Mouse (Mus musculus): ENCODE measurements around the gene Adamts17.

Adamts17 gene

DNA sequence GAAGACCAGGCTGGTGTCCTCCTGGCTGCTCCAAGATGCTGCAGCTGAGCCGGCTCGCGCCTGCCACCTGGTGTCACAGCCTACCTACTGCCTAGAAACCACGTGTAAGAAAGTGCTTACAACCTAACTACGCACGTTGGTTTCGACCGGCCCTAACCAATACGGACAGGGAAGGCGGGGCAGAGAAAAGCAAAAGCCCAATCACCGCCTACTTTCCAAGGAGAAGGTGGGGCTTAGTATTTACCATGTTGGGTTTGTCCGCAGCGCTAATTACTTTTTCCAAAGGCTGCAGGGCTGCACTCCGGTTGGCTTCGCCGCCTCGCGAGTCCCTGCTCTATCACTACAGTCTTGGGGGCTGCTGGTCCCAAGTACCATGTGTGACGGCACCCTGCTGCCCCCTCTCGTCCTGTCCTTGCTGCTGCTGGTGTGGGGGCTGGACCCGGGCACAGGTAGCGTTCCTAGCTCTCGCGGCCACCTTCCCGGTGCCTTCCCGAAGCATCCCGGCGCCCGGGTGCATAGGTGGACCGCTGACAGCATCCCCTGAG, at the start of gene Adamts17:
TSS of gene Adamts17 (plus strand) at position 273 of the 545 bp plus-strand sequence.
- DNase-seq (ENCODE audit: low spot score in 2 of 2), result peak; percentile 91 to 92

DNA sequence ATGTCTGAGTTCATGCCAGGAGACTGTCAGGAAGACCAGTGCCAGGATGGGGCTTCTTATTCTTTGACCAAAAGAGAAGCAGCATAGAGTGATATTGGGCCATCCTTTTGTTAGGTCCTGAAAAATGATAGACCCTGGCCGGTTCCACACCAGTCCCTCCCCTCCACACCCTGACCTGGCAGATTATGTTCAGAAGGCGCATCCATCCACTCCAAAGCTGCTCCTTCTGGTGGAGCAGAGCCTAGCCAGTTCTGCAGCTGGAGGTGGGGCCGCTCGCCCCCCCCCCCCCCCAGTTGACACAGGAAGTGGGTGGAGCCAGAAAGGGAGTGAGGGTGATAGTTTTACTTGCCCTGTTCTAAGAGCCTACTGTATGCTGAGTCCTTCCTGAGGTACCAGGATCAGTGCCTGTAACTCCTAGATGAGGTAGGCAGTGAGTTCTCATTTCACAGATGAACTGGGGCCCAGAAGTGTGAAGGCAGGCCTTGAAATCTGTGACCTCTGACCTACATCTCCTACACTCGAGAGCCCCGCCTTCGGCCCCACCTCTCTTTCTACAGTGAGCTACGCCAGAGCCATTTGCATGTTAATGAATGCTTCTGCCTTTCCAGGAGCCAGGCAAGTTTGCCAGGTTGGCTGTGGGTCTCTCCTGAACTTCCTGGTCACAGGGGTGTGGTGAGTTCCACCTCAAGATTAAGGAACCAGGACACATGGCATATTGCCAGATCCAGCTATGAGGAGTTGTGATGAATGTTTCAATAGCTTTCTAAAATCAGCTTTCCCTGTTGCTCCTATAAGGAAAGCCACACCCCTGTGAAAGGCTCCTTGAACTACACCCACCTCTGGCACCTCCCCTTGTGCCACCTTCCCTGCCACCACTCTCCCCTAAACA, 49.4 kb upstream of the Adamts17 start:
- DNase-seq (ENCODE audit: low spot score in 2 of 2), result no peak

DNA sequence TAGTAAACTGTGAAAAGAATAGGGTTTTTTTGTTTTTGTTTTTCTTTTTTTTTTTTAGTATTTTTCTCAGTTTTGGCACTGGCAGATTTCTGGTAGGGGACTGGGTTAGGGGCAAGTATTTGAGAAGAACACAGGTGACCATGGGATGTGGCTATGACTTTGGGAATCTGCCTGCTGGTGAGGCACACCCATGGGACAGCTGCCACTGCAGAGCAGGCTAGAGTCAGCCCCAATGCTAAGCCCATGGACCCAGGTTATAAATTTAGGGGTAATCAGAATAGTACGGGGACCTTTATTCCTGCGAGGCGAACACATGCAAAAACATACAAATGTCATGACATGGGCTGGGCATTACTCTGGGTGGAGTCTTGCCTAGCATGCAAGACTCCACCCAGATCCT, 48.5 kb upstream of the Adamts17 start:
- no peak for DNase-seq (ENCODE audit: low spot score in 2 of 2)

DNA sequence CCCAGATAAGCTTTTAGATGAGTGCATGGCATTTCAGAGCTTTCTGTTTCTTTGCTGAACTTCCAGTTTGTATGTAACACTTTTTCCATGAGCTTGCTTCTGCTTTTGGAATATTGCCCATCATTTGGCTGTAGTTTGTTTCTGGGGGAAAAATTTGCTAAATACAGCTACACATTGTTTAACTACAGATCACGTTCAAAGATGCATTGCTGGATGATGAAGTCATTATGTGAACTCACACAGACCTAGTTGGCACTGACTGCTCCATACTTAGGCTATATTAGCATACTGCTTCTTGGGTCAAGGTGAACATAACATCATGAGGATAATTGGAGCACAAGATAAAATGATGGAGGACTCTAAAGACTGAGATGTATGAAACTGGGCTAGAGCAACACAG, 42.6 kb upstream of the Adamts17 start:
- no peak for DNase-seq (ENCODE audit: low spot score in 2 of 2)

DNA sequence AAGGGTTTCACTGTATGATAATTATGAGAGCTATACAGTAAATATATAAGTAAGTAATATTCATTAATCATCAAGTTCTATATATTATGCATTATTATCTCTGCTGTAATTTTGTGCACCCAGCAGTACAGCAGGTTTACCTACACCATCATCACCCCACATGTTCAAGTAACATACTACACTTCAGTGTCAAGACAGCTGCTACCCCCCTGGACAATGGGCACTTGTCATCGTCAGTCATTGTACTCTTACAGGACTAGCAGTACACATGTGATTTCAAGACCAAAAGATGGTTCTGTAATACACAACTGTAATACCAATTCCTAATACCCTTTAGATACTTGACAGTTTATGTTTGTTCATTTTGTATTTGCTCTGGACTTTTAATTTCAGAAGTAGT, 42.2 kb upstream of the Adamts17 start:
- DNase-seq (ENCODE audit: low spot score in 2 of 2), result no peak

DNA sequence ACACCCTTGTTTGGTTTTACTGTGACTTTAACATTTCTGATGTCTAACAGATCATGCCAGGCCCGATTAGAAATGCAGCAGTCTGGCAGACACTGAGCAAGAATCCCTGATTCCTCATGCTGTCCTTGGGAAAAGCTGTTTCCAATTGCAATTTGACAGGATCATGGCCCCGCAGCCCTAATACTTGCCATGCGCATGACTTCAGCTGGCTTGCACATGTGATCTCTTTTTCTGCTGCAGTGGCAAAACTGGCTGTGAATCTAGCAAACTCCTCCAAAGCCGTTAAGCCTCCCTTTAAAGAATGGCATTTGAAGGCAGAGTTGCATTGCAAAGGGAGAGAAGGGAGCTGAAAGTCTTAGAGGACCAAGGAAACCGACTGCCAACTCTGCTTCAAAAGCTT, 40.7 kb upstream of the Adamts17 start:
- DNase-seq (ENCODE audit: low spot score in 2 of 2), result peak in 1 of 2 experiments; percentile 24

DNA sequence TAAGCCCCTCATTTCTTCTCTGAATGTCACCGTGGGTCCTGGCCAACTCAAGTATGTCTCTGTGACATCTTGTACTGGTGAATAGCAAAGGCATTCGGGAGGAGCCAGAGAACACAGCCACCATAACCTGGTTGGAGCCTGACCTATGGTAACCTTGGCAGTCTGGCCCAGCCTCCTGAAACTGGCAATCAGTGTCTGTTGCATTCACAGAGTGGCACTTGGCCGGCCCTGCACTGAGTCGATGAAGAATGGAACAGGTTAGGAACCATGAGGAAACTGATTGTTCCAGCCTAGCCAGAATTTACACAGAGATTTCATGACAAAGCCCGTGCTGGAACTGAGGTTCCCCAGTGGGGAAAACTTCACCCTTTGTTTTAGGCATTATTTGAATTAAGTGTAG, 38.8 kb upstream of the Adamts17 start:
- no peak for DNase-seq (ENCODE audit: low spot score in 2 of 2)

DNA sequence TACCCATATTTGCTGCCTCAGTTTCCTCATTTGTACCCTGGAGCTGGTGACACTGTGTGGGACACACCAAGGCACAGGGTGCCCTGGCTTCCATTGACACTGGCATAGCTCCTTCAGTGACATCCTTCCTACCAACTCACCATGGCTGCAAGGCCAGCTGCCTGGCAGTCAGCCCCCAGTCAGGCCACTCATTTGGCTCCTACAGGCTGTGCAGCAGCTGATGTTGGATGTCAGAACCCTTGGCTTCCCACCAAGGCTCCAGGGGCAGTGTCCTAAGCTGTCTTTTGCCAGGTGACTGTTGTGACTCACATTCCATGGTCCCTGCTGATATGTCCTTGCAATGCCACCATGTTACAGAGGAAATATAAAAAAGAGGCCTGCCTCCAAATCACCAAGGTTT, 37.8 kb upstream of the Adamts17 start:
- DNase-seq (ENCODE audit: low spot score in 2 of 2), result no peak

DNA sequence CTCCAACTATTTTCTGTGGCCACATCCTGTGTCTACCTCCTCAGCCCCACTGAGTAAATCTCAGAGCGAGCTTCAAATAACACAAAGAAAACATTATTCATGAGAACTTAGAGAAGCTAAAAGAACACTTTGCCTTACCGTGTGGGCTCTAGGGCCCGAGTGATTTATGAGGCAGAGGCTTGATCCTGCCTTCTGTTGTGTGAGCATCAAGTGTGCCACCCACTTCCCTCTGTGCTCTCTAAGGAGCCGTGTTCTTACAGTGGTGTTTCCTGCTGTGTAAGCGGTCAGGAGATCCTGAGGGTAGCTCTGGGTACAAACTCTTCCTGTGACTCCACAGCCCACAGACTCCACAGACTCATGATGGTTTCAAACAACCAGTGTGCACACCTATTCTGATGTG, 35.7 kb upstream of the Adamts17 start:
- no peak for DNase-seq (ENCODE audit: low spot score in 2 of 2)

DNA sequence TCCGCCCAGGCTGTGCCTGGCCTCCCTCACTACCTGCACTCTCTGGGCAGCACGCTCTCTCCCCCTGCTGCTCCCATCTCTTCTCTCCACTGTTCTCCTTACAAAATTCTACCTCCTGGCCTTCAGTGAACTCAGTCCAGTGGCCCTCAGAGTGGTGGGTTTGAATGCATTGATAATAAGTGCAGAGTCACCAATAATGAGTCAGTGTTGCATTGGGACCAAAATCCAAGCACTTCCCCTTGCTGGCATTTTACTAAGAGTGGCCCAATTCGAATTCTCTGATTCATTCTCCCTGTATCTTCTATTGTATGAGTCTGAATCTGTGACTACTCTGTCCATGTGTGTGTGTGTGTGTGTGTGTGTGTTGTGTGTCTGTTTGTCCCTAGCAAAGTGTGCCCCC, 32.7 kb upstream of the Adamts17 start:
- no peak for DNase-seq (ENCODE audit: low spot score in 2 of 2)

DNA sequence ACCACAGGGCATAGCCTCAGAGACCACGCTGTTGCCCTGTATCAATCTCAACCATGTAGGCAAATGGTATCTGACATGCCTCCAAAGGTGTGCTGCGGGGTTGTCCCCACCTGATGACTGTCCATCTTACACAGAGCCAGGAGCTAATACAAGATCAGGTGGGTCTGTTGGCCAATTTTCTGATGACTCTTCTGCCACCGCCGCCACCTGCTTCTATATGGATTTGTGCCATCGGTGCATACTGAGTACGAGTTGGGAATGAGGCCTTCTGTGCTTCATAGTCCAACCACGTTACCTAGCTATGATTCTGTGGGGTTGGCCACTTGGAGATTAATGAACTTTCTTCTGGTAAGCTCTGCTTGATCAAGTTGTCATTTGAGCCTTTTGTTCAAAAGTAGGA, 29.1 kb upstream of the Adamts17 start:
- no peak for DNase-seq (ENCODE audit: low spot score in 2 of 2)

DNA sequence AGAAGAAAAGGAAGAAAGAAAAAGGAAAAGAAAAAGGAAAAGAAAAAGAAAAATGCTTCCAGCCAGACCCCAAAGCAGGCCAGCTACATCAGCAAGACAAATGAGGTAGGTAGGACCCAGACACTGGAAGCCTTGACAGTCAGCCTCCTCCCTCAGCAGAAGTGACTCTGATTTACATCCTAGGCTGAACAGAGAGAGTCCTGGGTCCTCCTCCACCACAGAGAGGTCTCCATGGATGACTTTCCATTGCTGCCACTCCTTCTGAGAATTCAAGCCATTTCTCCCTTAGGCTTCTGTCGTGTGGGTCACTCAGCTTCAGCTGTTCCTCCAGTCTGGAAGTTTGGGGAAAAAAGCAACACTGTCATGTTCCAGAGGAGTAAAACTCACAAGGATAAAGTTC, 28.2 kb upstream of the Adamts17 start:
- DNase-seq (ENCODE audit: low spot score in 2 of 2), result no peak

DNA sequence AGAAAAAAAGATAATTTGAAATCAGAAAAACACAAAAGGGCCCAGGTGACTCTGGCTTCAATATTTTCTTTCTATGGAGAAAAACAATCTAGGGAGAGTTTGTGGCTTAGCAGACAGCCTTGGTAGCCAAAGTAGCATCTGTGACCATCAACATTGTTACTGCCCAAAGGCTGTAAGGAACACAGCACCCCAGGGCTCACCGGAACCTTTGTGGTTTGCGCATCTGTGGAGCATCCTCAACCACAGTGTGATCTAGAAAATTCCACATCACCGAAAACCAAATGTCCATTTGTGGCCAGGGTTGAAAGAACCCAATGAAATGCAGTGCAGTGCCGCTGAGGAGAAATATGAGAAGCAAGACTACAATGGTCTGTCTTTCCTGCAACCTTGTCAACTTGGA, 27.2 kb upstream of the Adamts17 start:
- DNase-seq (ENCODE audit: low spot score in 2 of 2), result no peak

DNA sequence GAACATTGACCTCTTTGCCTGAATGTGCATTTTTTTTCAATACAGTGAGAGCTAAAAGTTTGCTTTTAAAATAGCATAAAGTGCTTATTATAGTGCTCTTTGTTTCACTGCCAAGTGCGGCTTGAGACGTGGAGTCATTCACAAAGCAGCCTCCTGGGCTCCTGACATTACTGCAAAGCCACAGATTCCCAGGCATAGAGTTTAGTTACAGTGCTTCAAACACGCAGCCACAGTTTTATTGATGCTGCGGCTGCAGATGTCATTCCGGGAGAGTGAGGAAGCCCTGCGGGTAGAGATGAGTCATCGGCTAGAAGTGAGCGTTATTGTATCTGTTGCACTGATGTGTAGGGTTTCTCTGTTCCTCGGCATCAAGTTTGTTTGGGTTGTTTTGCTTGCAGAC, 26.8 kb upstream of the Adamts17 start:
- DNase-seq (ENCODE audit: low spot score in 2 of 2), result no peak

DNA sequence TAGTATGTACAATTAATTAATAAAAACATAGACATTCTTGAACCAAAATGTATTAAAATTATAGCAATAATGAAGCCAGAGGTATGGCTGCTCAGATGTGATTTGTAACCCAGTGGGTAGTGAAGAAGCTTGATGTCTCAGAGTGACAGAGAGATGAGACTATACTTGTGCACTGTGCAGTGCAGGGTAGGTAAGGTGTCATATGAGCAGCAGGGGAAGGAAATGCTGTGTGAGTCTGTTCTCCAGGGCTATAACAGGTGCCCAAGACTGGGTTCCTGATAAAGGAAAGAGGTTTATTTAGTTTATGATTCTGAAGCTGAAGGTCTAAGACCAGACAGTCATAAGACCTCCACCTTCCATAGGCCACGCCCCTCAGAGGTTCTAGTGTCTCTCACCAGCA, 26.4 kb upstream of the Adamts17 start:
- DNase-seq (ENCODE audit: low spot score in 2 of 2), result no peak

DNA sequence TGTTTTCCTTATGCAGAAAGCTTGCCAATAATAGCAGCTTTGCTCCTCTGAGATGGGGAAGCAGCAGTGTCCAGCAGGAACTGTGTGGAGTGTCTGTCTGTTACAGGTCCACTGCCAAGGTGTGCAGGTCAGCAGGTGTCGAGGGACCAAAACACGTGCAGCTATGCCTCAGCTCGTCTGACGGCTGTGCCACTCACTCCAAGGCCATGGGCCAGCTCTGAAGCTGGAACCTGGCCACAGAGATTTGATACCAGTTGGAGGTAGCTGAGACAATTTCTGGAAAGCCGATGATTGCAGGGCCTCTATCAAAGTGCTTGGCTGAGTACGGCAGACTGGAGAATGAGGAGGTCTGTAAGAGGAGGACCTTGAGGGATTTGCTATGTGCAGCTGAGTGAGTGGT, 24.0 kb upstream of the Adamts17 start:
- no peak for DNase-seq (ENCODE audit: low spot score in 2 of 2)

DNA sequence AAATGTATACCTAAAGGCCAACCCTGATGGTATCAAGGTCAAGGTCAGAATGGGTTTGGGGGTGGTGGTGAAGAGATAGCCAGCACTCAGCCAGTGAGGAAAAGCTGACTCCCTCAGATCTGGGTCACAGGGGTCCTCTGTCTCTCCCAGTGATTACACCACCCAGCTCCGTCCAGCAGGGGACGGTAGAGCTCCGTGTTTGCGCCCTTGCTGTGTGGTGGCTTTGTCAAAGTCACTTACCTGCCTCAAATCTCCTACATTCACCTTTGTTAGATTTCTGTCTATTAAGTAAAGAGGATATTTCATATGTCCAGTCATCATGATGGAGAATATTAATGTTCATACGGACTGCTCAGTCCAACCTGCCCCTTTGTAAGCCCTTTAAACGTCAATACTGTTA, 19.5 kb upstream of the Adamts17 start:
- no peak for DNase-seq (ENCODE audit: low spot score in 2 of 2)

DNA sequence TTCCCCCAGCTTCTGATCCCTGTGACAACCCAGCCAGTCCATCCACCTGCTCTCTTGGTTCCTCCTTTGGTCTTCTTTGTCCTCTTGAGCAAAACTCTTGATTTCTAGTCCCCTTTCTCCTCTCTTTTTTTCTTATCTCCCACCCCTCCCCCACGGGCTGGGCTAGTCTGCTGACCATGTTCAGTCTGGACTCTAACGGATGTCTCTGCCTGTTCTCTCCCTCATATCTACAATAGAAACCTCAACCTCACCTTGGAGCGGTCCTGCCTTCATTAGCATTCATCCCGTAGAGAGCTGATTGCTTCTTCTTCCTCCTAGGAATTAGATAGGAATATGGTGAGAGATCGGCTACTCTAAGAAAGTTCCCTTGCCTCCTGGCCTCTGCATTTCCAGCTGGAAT, 8.7 kb upstream of the Adamts17 start:
- DNase-seq (ENCODE audit: low spot score in 2 of 2), result no peak

DNA sequence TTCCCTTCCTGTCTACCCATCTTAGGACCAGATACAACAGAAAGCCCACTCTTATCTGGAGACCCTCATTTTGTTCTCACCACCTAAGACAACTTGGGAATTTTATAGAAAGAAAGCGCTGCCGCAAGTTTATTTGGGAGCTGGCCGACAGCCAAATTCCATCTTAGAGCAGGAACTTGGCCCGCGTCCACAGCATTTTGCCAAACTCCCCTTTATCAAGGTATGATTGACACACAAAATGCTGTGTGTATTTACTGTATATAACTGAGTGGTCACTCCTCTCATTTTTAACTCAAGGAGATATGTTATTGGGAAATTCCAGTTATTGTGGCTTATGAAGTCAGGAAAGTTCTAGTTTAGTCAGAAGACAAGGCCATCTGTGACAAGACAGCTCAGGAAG, 8.2 kb upstream of the Adamts17 start:
- peak; percentile 36 to 74 for DNase-seq (ENCODE audit: low spot score in 2 of 2)

DNA sequence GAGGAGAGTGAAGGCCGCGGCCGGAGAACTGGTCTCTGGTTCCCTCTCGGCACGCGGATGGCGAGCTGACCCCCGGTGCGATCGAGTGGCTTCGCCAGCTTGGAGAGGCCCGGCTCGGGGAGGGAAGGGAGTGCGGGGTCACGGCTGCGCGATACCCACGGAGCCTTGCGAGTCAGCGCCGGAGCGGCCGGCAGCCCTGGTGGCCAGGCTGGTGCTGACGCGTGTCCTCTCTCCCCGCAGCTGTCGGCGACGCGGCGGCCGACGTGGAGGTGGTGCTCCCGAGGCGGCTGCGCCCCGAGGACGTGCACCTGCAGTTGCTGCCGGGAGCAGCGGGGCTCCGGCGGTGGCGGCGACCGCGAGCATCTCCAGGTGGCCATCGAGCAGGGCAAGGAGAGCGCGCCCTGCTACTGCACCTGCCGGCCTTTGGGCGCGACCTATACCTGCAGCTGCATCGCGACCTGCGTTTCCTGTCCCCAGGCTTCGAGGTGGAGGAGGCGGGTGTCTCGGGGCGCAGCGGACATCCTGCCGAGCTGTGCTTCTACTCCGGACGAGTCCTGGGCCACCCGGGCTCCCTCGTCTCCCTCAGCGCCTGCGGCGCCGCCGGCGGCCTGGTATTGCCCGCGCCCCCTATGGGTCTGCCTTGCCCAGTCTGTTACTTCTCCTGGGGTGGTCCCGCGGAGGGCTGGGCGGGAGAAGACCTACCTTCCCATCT, 629 bp downstream of the Adamts17 start:
- DNase-seq (ENCODE audit: low spot score in 2 of 2), result peak in 1 of 2 experiments; percentile 31

DNA sequence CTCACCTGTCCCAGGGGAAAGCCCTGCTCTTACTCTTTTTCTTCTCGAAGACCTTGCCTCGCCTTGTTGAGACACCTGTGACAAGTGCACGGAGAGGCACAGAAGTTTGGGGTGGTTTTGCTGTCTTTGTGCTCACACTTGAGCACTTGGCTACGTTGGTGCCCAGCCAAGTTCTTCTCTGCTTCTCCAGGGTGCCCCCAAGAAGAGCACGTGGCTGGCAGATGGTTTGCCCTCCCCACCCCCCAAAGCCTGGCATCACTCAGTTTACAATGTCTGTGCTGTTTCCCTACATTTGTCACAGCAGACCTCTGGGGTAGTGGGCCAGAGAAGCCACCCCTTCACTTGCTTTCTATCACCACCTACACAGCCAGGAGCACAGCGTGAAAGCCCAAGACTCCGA, 1.6 kb downstream of the Adamts17 start:
- no peak for DNase-seq (ENCODE audit: low spot score in 2 of 2)

DNA sequence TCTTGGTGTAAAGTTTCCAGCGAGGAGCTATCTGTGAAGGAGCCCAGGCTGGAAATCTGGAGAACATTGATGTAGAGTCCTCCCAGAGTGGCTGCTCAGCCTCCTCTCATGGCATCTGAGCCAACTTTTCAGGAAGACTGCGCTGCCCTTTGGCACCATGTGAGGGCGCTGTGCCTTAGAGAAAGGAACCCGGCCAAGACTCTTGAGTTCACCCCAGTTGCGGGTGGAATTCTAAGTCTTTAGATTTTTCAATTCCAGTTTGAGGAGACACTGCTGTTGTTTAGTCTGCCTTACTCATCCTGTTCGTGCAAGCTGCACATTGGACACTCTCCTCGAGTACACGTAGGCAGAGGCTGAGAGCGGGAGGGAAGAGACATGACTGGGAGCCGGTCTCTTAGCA, 2.5 kb downstream of the Adamts17 start:
- DNase-seq (ENCODE audit: low spot score in 2 of 2), result peak; percentile 82 to 87

DNA sequence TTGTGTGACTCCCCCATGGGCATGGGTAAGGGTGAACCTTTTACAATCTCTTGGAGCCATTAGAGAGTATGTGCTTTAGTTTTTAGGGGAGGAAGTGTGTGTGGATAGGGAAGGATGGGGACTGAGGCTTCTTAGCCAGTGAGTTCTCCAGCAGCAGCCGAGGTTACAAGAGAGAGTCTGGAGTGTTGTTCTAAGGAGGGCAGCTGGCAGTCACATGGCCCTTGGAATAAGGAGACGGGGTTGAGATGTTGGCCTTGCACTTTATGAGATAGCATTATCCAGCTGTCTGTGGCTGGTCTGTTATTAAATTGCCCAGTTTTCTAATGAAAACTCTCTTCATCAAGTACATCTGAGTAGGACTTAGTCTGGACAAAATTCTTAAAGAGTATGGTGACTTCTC, 4.3 kb downstream of the Adamts17 start:
- DNase-seq (ENCODE audit: low spot score in 2 of 2), result no peak

Data from urinary bladder, postnatal 4 days (tissue).